Mouse (Mus musculus) neural tube, embryonic 14.5 days (tissue): ENCODE results near the gene Usp19. TPM values are rescaled to one million over a fixed set of nuclear protein-coding genes. Genes with fewer than 3 reads are reported as not detected.

Experiments used
- ATAC-seq: fragments of 200-750 bp; cut with Nextera tagmentation; 2 replicates; pipeline ENCODE4 v1.8.0; 2017; ENCODE audit warnings: low read depth, mild to moderate bottlenecking, moderate TSS enrichment, moderate library complexity
- H3K27ac ChIP-seq: fragments of 300-500 bp; sonication (generic); 2 replicates; pipeline ENCODE4 v1.5.1; 2014; ENCODE audit warnings: low read depth, mild to moderate bottlenecking, control low read depth, low read length, moderate library complexity, mixed read lengths
- H3K27me3 ChIP-seq: fragments of 300-500 bp; sonication (generic); 2 replicates; pipeline ENCODE4 v1.6.1; 2014; ENCODE audit warnings: low read length; ENCODE audit not compliant: control insufficient read depth, insufficient read depth
- H3K36me3 ChIP-seq: fragments of 300-500 bp; sonication (generic); 2 replicates; pipeline ENCODE4 v1.6.1; 2014; ENCODE audit warnings: low read length, mixed read lengths; ENCODE audit not compliant: control insufficient read depth, insufficient read depth
- H3K4me1 ChIP-seq: fragments of 300-500 bp; sonication (generic); 2 replicates; pipeline ENCODE4 v1.6.1; 2014; ENCODE audit warnings: low read length; ENCODE audit not compliant: control insufficient read depth, insufficient read depth
- H3K4me2 ChIP-seq: fragments of 300-500 bp; sonication (generic); 2 replicates; pipeline ENCODE4 v1.6.1; 2014; ENCODE audit warnings: mild to moderate bottlenecking, low read depth, low read length, control low read depth
- H3K4me3 ChIP-seq: fragments of 300-500 bp; sonication (generic); 2 replicates; pipeline ENCODE4 v1.5.1; 2014; ENCODE audit warnings: low read depth, low read length, control low read depth, mixed read lengths
- H3K9ac ChIP-seq: fragments of 300-500 bp; sonication (generic); replicated peaks from 2 replicates; pipeline ENCODE4 v1.6.1; 2014; ENCODE audit warnings: low read depth, mild to moderate bottlenecking, control low read depth, low read length, mixed read lengths
- H3K9me3 ChIP-seq: fragments of 300-500 bp; sonication (generic); 2 replicates; pipeline ENCODE4 v1.6.1; 2016; ENCODE audit warnings: low read length; ENCODE audit not compliant: control insufficient read depth
- WGBS: fragments of 180-500 bp; shearing (Covaris S2); extraction: QIAGEN DNeasy Blood & Tissue Kit; methylation state at CpG from one replicate; pipeline ENCODE4 v1.1.7; 2014; 5-methylcytosine and 5-hydroxymethylcytosine counted together
- polyA plus RNA-seq: library from polyadenylated mRNA; unstranded; fragments of >200 nt; fragmentation: Nextera tagmentation; extraction: Ambion mirVana; gene quantifications from 2 replicates; pipeline ENCODE4 v1.2.1, GENCODE M21; 2014

The Usp19 gene
- polyA plus RNA-seq, 1 experiment from 2014 or later: 66.1 TPM

- peaks cover 1% of the 10 kb centered on the region; the same call in 1 of the 2 replicates for H3K4me1 ChIP-seq
- H3K9me3 ChIP-seq: no peaks in the 10 kb centered on the region
- H3K4me2 ChIP-seq: no peak overlapping the region
- H3K36me3 ChIP-seq: peaks cover 20% of the 10 kb centered on the region
- no peaks in the 10 kb centered on the region for H3K27me3 ChIP-seq
- no peak overlapping the region for H3K27ac ChIP-seq
- no peak for ATAC-seq
- WGBS: 86% methylated on average over 3 of the region's 3 CpGs
- H3K9ac ChIP-seq: no peak overlapping the region
- H3K4me3 ChIP-seq: no peak overlapping the region
Measured at GRCm38 (mm10) chr9:108525400-108525799, 35.0 kb downstream of the Usp19 start.

GRCm38 (mm10) chr9:108530954-108531353, 40.6 kb downstream of the Usp19 start:
- Histone ChIP-seq H3K4me1 (no peaks in the 10 kb centered on the region), H3K27ac (no peak overlapping the region), H3K4me3 (no peak overlapping the region), H3K9me3 (no peaks in the 10 kb centered on the region), H3K36me3 (peaks cover 64% of the 10 kb centered on the region), H3K9ac (no peak overlapping the region), H3K27me3 (no peaks in the 10 kb centered on the region), H3K4me2 (no peak overlapping the region)
- no peak for ATAC-seq
- 100% methylated on average over 1 of the region's 1 CpGs for WGBS

- H3K36me3 ChIP-seq: peaks cover 69% of the 10 kb centered on the region
- 98% methylated on average over 1 of the region's 1 CpGs for WGBS
- H3K4me2 ChIP-seq: no peak overlapping the region
- H3K27me3 ChIP-seq: no peaks in the 10 kb centered on the region
- no peak overlapping the region for H3K9ac ChIP-seq
- no peaks in the 10 kb centered on the region for H3K4me1 ChIP-seq
- H3K27ac ChIP-seq: no peak overlapping the region
- ATAC-seq: no peak
- no peaks in the 10 kb centered on the region for H3K9me3 ChIP-seq
- no peak overlapping the region for H3K4me3 ChIP-seq
Measured at GRCm38 (mm10) chr9:108531496-108531895, 41.1 kb downstream of the Usp19 start.

GRCm38 (mm10) chr9:108540846-108541245, 50.4 kb downstream of the Usp19 start:
- no peak overlapping the region for H3K27ac ChIP-seq
- no peak overlapping the region for H3K4me2 ChIP-seq
- no peaks in the 10 kb centered on the region for H3K9me3 ChIP-seq
- H3K36me3 ChIP-seq: peaks cover 43% of the 10 kb centered on the region
- H3K4me3 ChIP-seq: no peak overlapping the region
- H3K9ac ChIP-seq: no peak overlapping the region
- no peaks in the 10 kb centered on the region for H3K4me1 ChIP-seq
- no peaks in the 10 kb centered on the region for H3K27me3 ChIP-seq
- no peak for ATAC-seq

GRCm38 (mm10) chr9:108545986-108546385, 55.6 kb downstream of the Usp19 start:
- H3K4me3 ChIP-seq: no peak overlapping the region
- H3K27me3 ChIP-seq: no peaks in the 10 kb centered on the region
- no peak overlapping the region for H3K4me2 ChIP-seq
- peaks cover 35% of the 10 kb centered on the region for H3K36me3 ChIP-seq
- H3K27ac ChIP-seq: no peak overlapping the region
- H3K4me1 ChIP-seq: no peaks in the 10 kb centered on the region
- WGBS: 98% methylated on average over 3 of the region's 3 CpGs
- H3K9me3 ChIP-seq: no peaks in the 10 kb centered on the region
- H3K9ac ChIP-seq: no peak overlapping the region
- ATAC-seq: no peak

- no peaks in the 10 kb centered on the region for H3K9me3 ChIP-seq
- H3K4me2 ChIP-seq: no peak overlapping the region
- no peak overlapping the region for H3K27ac ChIP-seq
- no peak for ATAC-seq
- H3K9ac ChIP-seq: no peak overlapping the region
- 93% methylated on average over 1 of the region's 1 CpGs for WGBS
- no peaks in the 10 kb centered on the region for H3K27me3 ChIP-seq
- H3K4me1 ChIP-seq: no peaks in the 10 kb centered on the region
- peaks cover 33% of the 10 kb centered on the region for H3K36me3 ChIP-seq
- H3K4me3 ChIP-seq: no peak overlapping the region
Measured at GRCm38 (mm10) chr9:108546875-108547274, 56.5 kb downstream of the Usp19 start.

Other genes with a start within 250 kb of the Usp19 start
- 58.6 and 74.6 TPM in 2 replicates for gene Dag1, start 226.6 kb upstream of the Usp19 start, polyA plus RNA-seq
- gene Nicn1, start 200.2 kb upstream of the Usp19 start, polyA plus RNA-seq: 130 and 165 TPM in 2 replicates
- gene Amt, start 193.7 kb upstream of the Usp19 start, polyA plus RNA-seq: 24.7 and 27.9 TPM in 2 replicates
- 151 and 173 TPM in 2 replicates for gene Rhoa, start 184.5 kb upstream of the Usp19 start, polyA plus RNA-seq
- gene Tcta, start 184.4 kb upstream of the Usp19 start, polyA plus RNA-seq: 55.2 and 60.8 TPM in 2 replicates
- 463 and 504 TPM in 2 replicates for gene Gpx1, start 151.7 kb upstream of the Usp19 start, polyA plus RNA-seq
- 130 and 149 TPM in 2 replicates for gene Usp4, start 142.7 kb upstream of the Usp19 start, polyA plus RNA-seq
- 2.1 and 2.5 TPM in 2 replicates for gene 1700102P08Rik, start 97.8 kb upstream of the Usp19 start, polyA plus RNA-seq
- gene Ccdc36, start 62.1 kb upstream of the Usp19 start, polyA plus RNA-seq: 1.7 and 1.8 TPM in 2 replicates
- gene BC048562, start 54.1 kb upstream of the Usp19 start, polyA plus RNA-seq: not detected in 2 replicates
- gene Ccdc71, start 30.1 kb upstream of the Usp19 start, polyA plus RNA-seq: 50.4 and 55.1 TPM in 2 replicates
- gene Klhdc8b, start 29.0 kb upstream of the Usp19 start, polyA plus RNA-seq: 49.8 and 63.3 TPM in 2 replicates
- gene Lamb2, start 10.9 kb upstream of the Usp19 start, polyA plus RNA-seq: 8.3 and 15.3 TPM in 2 replicates
- 69.3 and 75.6 TPM in 2 replicates for gene Qars, start 17.1 kb downstream of the Usp19 start, polyA plus RNA-seq
- gene Qrich1, start 26.2 kb downstream of the Usp19 start, polyA plus RNA-seq: 122 and 138 TPM in 2 replicates
- 105 and 119 TPM in 2 replicates for gene Impdh2, start 69.7 kb downstream of the Usp19 start, polyA plus RNA-seq
- gene Ndufaf3, start 76.8 kb downstream of the Usp19 start, polyA plus RNA-seq: 81.7 and 96.8 TPM in 2 replicates
- gene Dalrd3, start 79.3 kb downstream of the Usp19 start, polyA plus RNA-seq: 257 and 258 TPM in 2 replicates
- gene Wdr6, start 88.1 kb downstream of the Usp19 start, polyA plus RNA-seq: 206 and 229 TPM in 2 replicates
- gene P4htm, start 107.1 kb downstream of the Usp19 start, polyA plus RNA-seq: 31.0 and 37.3 TPM in 2 replicates
- 37.7 and 45.2 TPM in 2 replicates for gene Arih2, start 158.8 kb downstream of the Usp19 start, polyA plus RNA-seq
- gene Slc25a20, start 171.5 kb downstream of the Usp19 start, polyA plus RNA-seq: 24.0 and 34.8 TPM in 2 replicates
- 60.2 and 80.1 TPM in 2 replicates for gene Prkar2a, start 198.7 kb downstream of the Usp19 start, polyA plus RNA-seq